8 mouse cellular contexts compared by ENCODE assay signal in the genomic region with DNA sequence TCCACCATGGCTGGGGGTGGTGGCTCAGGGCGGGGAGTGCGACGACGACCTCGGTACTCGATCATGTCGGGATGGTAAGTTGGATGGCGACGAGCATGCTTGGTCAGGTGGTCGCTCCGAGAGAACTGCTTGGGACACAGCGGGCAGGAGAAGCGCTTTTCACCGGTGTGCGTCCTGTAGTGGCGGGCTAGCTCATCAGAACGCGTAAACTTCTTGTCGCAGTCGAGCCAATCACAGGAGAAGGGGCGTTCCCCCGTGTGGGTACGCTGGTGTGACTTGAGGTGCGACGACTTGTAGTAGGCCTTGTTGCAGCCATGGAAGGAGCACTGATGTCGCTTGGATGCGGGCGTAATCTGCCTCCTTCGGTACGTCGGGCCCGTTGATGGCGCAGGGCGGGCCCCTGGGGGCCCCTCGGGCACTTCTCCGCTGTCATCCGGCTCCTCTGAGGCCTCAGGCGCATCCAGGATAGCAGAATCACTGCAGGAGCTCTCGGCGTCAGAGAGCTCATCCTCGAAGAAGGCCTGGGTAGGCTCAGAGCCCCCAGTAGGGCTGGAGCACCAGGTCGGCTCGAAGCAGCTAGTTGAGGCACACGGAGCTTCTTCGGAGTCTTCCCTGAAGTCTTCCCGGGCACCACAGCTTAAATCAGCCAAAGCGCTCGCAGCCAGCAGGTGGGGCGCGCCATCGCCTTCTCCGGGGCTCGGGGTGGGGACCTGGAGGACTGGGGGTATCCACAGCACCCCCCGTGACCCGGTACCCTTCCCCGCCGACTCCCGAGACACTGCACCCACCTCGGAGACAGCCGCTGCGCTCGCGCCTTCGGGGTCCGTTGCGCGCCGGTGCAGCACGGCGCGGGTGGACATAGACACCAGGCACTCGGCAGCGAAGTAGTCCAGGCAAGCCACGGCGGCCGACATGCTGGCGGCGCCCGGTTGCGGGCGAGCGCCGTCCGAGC. TPM values are rescaled to one million over a fixed set of nuclear protein-coding genes. Genes with fewer than 3 reads are reported as not detected.
A peak's percentile ranks its signal among the peaks of the same experiment; 100 is the strongest.
DNase-seq lines count a peak whose midpoint lies in the region; ATAC-seq and TF ChIP-seq lines count a peak whose summit lies in the region.
"Had no signal": no experiment of that assay in that cellular context is flagged by ENCODE, and none has a peak within 500 bp of the region (broad histone marks: within the 10 kb centered on the region; RNA-seq: fewer than 3 reads in every experiment).

No protein-coding gene starts in this region.

- H3K4me3 ChIP-seq in kidney, embryonic 15.5 days (replicated peaks), result peak overlapping the region; percentile 65
- peak overlapping the region; percentile 60 for H3K4me3 ChIP-seq in stomach, postnatal 0 days (ENCODE audit: low read depth, low read length)

- peaks cover 54% of the 10 kb centered on the region for H3K27me3 ChIP-seq in kidney, embryonic 15.5 days
- peaks cover 10% of the 10 kb centered on the region for H3K27me3 ChIP-seq in stomach, postnatal 0 days (ENCODE audit: control insufficient read depth, insufficient read depth, low read length)

- H3K4me2 ChIP-seq in kidney, embryonic 15.5 days, result peak overlapping the region; percentile 93
- H3K4me2 ChIP-seq in stomach, postnatal 0 days (replicated peaks; ENCODE audit: low read depth), result peak overlapping the region; percentile 79

- TF ChIP-seq CTCF in stomach, postnatal 0 days (IDR thresholded peaks at IDR 0.05; ENCODE audit: low read depth), result no peak

- WGBS in kidney, embryonic 15.5 days, result 4% methylated on average over 84 of the region's 84 CpGs
- WGBS in stomach, postnatal 0 days, result 7% methylated on average over 69 of the region's 84 CpGs

- H3K27ac ChIP-seq in kidney, embryonic 15.5 days, result no peak overlapping the region
- no peak overlapping the region for H3K27ac ChIP-seq in stomach, postnatal 0 days (replicated peaks)

- peak; percentile 22 for DNase-seq in right cerebral cortex, adult 18-20 months
- DNase-seq in right cerebral cortex, postnatal 36 days (ENCODE audit: low spot score in 2 of 2), result no peak
- peak; percentile 53 for DNase-seq in embryo, embryonic 10.5 days (ENCODE audit: low spot score)
- peak; percentile 18 for DNase-seq in gastrocnemius, postnatal 25 days
- peak; percentile 23 for DNase-seq in mesoderm, embryonic 11.5 days (ENCODE audit: low read depth, low spot score)
- peak; percentile 22 for DNase-seq in stomach, postnatal 0 days (ENCODE audit: low spot score)

- peaks cover 12% of the 10 kb centered on the region for H3K36me3 ChIP-seq in kidney, embryonic 15.5 days
- no peaks in the 10 kb centered on the region for H3K36me3 ChIP-seq in stomach, postnatal 0 days (ENCODE audit: control insufficient read depth, insufficient read depth, low read length)

- H3K9ac ChIP-seq in kidney, embryonic 15.5 days, result peak overlapping the region; percentile 19; the same call in 1 of the 2 replicates
- 0 out of 2 replicates have a peak overlapping the region, but pooled peaks have one; percentile 31 for H3K9ac ChIP-seq in stomach, postnatal 0 days (ENCODE audit: low read length)

- peak; percentile 36; the same call in 1 of the 2 replicates for ATAC-seq in kidney, embryonic 15.5 days (replicated peaks; ENCODE audit: low FRiP score)
- no peak for ATAC-seq in stomach, postnatal 0 days (ENCODE audit: low FRiP score, low TSS enrichment)

- H3K4me1 ChIP-seq in kidney, embryonic 15.5 days, result peaks cover 13% of the 10 kb centered on the region; the same call in 1 of the 2 replicates
- no peaks in the 10 kb centered on the region for H3K4me1 ChIP-seq in stomach, postnatal 0 days (replicated peaks; ENCODE audit: control insufficient read depth, insufficient read depth)

- H3K9me3 ChIP-seq in kidney, embryonic 15.5 days (replicated peaks), result peaks cover 24% of the 10 kb centered on the region
- H3K9me3 ChIP-seq in stomach, postnatal 0 days (ENCODE audit: control insufficient read depth, low read length), result peaks cover 18% of the 10 kb centered on the region

- TF ChIP-seq EP300 in stomach, postnatal 0 days (optimal IDR thresholded peaks at IDR 0.05), result no peak

RNA-seq across cellular contexts. Expression of a gene that starts 0.8 kb away (rescaled TPM):
- under 1 TPM; 0.24 to 0.43 TPM for total RNA-seq in gastrocnemius, postnatal 25 days (2021)
- polyA plus RNA-seq in kidney, embryonic 15.5 days (2015; fragmentation: Nextera tagmentation; extraction: Ambion mirVana), result 3.9 and 5.3 TPM in 2 replicates
- polyA plus RNA-seq in stomach, postnatal 0 days (2015; fragmentation: Nextera tagmentation; extraction: Ambion mirVana), result 1.5 and 1.7 TPM in 2 replicates
- total RNA-seq: common myeloid progenitor, adult 5-6 weeks had no signal

RNA-seq across cellular contexts. Expression of a gene that starts 42.7 kb away (rescaled TPM):
- total RNA-seq in gastrocnemius, postnatal 25 days (2021), result not detected
- 0.32 and 0.33 TPM in 2 replicates for polyA plus RNA-seq in kidney, embryonic 15.5 days (2015; fragmentation: Nextera tagmentation; extraction: Ambion mirVana)
- 0.22 and 0.23 TPM in 2 replicates for polyA plus RNA-seq in stomach, postnatal 0 days (2015; fragmentation: Nextera tagmentation; extraction: Ambion mirVana)
- total RNA-seq: common myeloid progenitor, adult 5-6 weeks had no signal

Comparison
In these comparisons a context has a peak if more than half of its experiments do, and no peak if none do; other contexts are left out.
1. DNase-seq: peak in right cerebral cortex, adult 18-20 months (single experiment), embryo, embryonic 10.5 days (single experiment), gastrocnemius, postnatal 25 days (single experiment), mesoderm, embryonic 11.5 days (single experiment) and stomach, postnatal 0 days (single experiment); none in right cerebral cortex, postnatal 36 days (0 of 2).